8 mouse cellular contexts compared by ENCODE assay signal in the genomic region with DNA sequence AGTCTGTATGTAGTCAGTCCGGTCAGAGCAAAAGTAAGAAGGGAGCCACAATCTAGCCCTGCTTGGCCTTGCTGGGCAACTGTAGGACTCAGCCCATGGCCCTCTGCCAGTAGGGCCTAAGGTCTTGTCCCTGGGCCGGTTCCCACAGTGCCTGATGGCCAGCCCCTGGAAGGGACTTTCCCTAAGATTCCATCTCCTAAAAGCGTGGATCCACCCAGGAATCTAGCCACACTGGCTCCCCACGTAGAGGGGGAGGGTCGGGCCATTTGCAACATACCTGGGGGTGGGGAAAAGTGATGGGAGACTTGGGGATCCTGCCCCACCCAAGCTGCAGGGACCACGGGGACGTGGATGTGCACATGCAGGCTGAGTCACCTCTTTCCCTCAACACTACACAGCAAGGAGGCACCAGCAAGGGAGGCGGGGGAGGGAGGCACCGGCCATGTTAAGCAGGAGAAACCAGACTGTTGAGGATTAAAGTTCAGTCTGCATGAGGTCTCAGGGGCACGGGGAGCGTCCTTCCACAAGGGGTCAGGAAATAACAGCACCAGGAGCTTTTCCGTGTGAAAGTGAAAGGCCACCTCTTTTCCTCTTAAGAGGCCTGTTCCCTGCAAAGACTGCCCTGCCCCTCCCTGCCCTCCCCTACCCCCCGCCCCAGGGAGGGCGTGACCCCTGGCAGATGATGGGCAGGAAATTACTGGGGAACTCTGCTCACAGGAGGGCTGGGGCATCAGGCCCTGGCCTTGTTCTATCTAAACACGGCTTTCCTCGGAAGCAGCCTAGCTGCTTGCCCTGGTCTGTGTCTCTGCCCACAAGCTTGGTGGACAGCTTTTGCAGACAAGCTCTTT. TPM values are rescaled to one million over a fixed set of nuclear protein-coding genes. Genes with fewer than 3 reads are reported as not detected.
DNase-seq lines count a peak whose midpoint lies in the region.

No protein-coding gene starts in this region.

- peak; percentile 87 for DNase-seq in 416B (ENCODE audit: low read depth)
- peak; percentile 85 for DNase-seq in Muller cell, postnatal 12 days (ENCODE audit: inconsistent ontology term)
- peak; percentile 45 to 56 for DNase-seq in gastrocnemius, adult 8-10 months (ENCODE audit: low spot score in 2 of 2)
- peak; percentile 88 for DNase-seq in kidney, adult 9 months
- peak; percentile 62 for DNase-seq in lung, postnatal 14 days
- DNase-seq in thymus, postnatal 36 days: peak; percentile 50 to 61
- DNase-seq in cerebellum, adult 8-10 months: no peak
- no peak for DNase-seq in cerebellum, postnatal 14 days

RNA-seq across cellular contexts. Expression of a gene that starts 5.0 kb away (rescaled TPM):
- total RNA-seq in gastrocnemius, adult 8-10 months (2022): 1 to 10 TPM; 1.4 to 2.3 (median 2.0) TPM

RNA-seq across cellular contexts. Expression of a gene that starts 37.7 kb away (rescaled TPM):
- total RNA-seq in gastrocnemius, adult 8-10 months (2022): 10 to 100 TPM in 1 of 4 experiments, 1 to 10 TPM in 3; 7.9 to 12.3 (median 8.2) TPM

RNA-seq across cellular contexts. Expression of a gene that starts 56.2 kb away (rescaled TPM):
- 1 to 10 TPM; 3.9 to 5.6 (median 4.8) TPM for total RNA-seq in gastrocnemius, adult 8-10 months (2022)

RNA-seq across cellular contexts. Expression of a gene that starts 57.2 kb away (rescaled TPM):
- total RNA-seq in gastrocnemius, adult 8-10 months (2022): not detected

Comparison
In these comparisons a context has a peak if more than half of its experiments do, and no peak if none do; other contexts are left out.
1. DNase-seq: peak in 416B (single experiment), Muller cell, postnatal 12 days (single experiment), gastrocnemius, adult 8-10 months (2 of 2), kidney, adult 9 months (single experiment), lung, postnatal 14 days (single experiment) and thymus, postnatal 36 days (2 of 2); none in cerebellum, adult 8-10 months (single experiment) and cerebellum, postnatal 14 days (0 of 2).